17 mouse cellular contexts compared by ENCODE assay signal in the genomic region with DNA sequence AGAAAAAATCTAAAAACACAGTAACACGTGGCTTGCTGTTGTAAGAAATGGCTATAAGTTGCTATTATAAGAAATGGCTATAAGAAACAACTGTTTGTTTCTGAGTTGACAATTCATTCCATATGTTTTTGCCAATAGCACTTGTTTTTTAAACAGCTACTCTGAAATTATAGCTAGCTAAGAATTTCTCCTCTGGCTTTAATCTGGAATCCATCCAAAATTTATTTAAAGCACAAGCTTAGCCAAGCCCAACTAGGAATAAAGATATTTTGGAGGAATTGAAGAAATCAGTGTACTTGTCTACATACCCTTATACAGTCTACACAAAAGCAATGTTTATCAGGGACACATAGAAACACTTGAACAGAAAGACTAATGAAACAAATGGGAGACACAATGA.
"Had no signal": no experiment of that assay in that cellular context is flagged by ENCODE, and none has a peak within 500 bp of the region (broad histone marks: within the 10 kb centered on the region; RNA-seq: fewer than 3 reads in every experiment).

No protein-coding gene starts in this region.

- ATAC-seq: liver, postnatal 0 days; midbrain, embryonic 13.5 days; midbrain, embryonic 15.5 days had no signal

- H3K4me2 ChIP-seq: liver, embryonic 13.5 days; liver, embryonic 15.5 days; midbrain, embryonic 11.5 days; midbrain, embryonic 13.5 days; midbrain, embryonic 15.5 days; neural tube, embryonic 12.5 days; stomach, embryonic 15.5 days had no signal

- H3K27me3 ChIP-seq: liver, embryonic 13.5 days; liver, embryonic 15.5 days; megakaryocyte, embryonic 14.5 days; midbrain, embryonic 13.5 days; midbrain, embryonic 15.5 days; neural tube, embryonic 12.5 days; stomach, embryonic 15.5 days had no signal

- H3K4me3 ChIP-seq: liver, embryonic 13.5 days; liver, embryonic 15.5 days; megakaryocyte, embryonic 14.5 days; midbrain, embryonic 13.5 days; midbrain, embryonic 15.5 days; neural tube, embryonic 12.5 days; stomach, embryonic 15.5 days had no signal

- H3K27ac ChIP-seq: liver, embryonic 13.5 days; liver, embryonic 15.5 days; macrophage; midbrain, embryonic 13.5 days; midbrain, embryonic 15.5 days; neural tube, embryonic 12.5 days; stomach, embryonic 15.5 days; stomach, postnatal 0 days had no signal

- H3K4me1 ChIP-seq: liver, embryonic 13.5 days; liver, embryonic 15.5 days; megakaryocyte, embryonic 14.5 days; midbrain, embryonic 13.5 days; midbrain, embryonic 15.5 days; neural tube, embryonic 12.5 days; stomach, embryonic 15.5 days had no signal

- H3K9me3 ChIP-seq: liver, embryonic 13.5 days; liver, embryonic 15.5 days; megakaryocyte, embryonic 14.5 days; midbrain, embryonic 13.5 days; midbrain, embryonic 15.5 days; neural tube, embryonic 12.5 days; stomach, embryonic 15.5 days had no signal

- H3K36me3 ChIP-seq: liver, embryonic 13.5 days; liver, embryonic 15.5 days; midbrain, embryonic 13.5 days; midbrain, embryonic 15.5 days; neural tube, embryonic 12.5 days; stomach, embryonic 15.5 days had no signal

- DNase-seq: liver, embryonic 13.5 days; liver, postnatal 0 days; lung, adult 2 months; lung, postnatal 10 days; right cerebral cortex, postnatal 14 days; thymus, adult 2 months; thymus, postnatal 25 days; thymus, postnatal 4 days had no signal

- H3K9ac ChIP-seq: liver, embryonic 13.5 days; liver, embryonic 15.5 days; liver, postnatal 0 days; midbrain, embryonic 13.5 days; midbrain, embryonic 15.5 days; neural tube, embryonic 12.5 days; stomach, embryonic 15.5 days had no signal
